Mouse (Mus musculus): ENCODE measurements around the gene Eps8l3. TPM values are rescaled to one million over a fixed set of nuclear protein-coding genes. Genes with fewer than 3 reads are reported as not detected.

The Eps8l3 gene
- not detected for total RNA-seq (2021)
- long read RNA-seq, experiment 1: 0 reads
- long read RNA-seq, experiment 2: 0 reads

DNA sequence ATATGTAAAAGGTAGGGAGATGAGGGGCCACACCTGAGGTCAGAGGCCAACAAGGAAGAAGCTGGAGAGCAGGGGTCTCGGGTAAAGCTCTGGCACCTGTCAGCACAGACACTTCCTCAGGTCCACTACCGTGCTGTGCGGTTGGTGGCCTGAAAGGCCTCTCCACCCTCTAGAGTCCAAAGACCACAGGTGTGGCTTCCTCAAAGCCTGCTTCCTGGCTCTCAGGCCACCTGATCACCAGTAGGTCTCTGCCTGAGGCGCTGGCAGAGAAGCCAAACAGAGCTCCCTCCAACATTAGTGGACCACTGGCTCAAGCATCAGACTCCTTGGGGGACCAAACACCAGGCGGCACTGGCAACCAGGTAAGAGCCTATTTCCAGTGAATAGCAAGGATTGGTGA lies at the start of gene Eps8l3:
Eps8l3 (plus strand) TSS at position 225 of the 400 bp plus-strand sequence.
- no peak for DNase-seq (ENCODE audit: low spot score in 2 of 2)

DNA sequence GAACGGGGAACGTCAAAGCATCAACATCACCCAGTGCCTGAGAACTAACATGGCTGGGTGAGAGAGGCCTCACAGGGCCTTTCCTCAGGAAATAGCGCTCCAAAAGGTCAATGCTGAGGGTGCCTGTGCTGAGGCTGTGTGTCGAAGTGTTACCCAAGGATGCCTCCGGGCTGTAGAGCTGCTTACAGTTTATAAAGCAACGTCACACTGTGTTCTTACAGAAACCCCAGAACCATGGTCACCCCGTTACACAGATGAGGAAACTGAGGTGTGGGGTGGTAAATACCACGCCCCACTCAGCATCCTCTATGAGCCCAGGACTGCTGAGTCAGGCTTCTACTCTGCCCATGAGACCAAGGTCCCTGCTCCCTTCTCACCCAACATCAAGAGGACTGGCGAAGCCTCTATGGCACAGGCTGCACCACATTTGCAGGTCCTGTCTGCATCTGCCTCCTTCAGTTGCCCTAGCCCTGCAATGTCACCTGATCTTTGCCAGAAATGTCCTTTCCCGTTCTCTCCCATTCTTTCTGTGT lies 49.1 kb upstream of the Eps8l3 start:
- DNase-seq (ENCODE audit: low spot score in 2 of 2): no peak

DNA sequence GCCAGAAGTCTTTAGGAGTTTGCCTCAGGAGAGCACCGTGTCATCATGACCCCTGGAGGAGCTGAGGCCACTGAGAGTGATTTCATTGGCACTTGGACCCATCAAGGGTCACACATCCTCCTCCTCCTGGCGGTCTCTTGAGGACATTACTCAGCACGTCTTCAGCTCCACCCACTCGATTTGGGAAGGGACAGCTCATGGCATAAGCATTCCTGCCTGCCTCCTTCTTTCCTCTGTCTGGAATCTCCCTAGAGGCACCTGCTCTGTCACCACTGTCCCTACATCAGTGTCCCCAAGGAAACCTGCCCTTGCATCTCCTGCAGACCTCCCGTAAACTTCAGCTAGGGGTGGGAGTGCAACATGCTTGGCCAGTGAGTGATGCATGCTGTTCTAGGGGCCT lies 48.5 kb upstream of the Eps8l3 start:
- no peak for DNase-seq (ENCODE audit: low spot score in 2 of 2)

- DNase-seq (ENCODE audit: low spot score in 2 of 2): no peak
Observed at GRCm38 (mm10) chr3:107828997-107829396, 48.0 kb upstream of the Eps8l3 start.

DNA sequence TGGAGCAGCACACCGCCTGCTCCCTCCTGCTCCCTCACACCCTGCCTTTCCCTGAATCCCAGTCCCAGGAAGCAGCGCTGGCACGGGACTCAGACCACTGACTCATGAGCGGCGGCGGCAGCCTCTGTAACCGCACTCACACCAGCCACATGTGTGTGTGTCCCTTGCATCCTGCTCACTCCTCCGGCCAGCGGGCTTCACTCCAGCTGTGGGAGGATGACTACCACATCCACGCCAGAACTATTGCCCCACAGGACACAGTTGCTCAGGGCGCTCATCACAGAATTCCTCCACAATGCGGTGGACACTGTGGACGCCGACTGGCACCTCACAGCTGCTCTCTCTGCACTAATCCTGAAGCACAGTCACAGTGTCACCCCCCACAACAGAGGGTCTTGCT lies 47.4 kb upstream of the Eps8l3 start:
- DNase-seq (ENCODE audit: low spot score in 2 of 2): peak in 1 of 2 experiments; percentile 39

DNA sequence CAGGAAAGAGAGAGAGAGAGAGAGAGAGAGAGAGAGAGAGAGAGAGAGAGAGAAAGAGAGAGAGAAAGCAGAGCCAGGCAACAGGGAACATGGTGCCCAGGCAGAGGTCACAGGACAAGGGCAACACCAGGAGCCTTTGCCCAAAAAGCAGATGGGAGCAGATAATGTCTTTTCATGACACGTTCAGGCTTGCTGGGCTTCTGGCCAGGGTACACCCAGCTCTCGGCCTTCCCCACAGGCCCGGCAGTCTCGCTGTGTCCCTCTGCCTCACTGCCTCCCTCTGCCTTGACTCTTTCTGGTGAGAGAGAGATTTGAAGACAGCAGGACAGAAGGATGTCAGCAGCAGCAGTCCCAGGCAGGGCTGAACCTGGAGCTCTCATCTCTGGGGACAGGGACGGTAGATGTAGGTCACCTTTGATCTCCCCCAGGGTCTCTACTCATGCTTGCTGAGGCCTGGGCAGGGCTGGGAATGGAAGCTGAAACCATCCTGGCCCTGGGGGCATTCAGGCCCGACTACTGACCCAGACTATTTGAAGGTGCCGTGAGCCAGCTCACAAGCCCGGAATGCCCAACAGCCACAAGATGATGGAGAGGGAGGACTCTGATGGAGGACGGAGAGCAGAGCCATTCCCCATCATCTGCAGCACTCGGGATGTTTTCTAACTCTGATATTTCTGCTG lies 45.0 kb upstream of the Eps8l3 start:
- no peak for DNase-seq (ENCODE audit: low spot score in 2 of 2)

GRCm38 (mm10) chr3:107832645-107833044 lies 44.4 kb upstream of the Eps8l3 start:
- no peak for DNase-seq (ENCODE audit: low spot score in 2 of 2)

DNA sequence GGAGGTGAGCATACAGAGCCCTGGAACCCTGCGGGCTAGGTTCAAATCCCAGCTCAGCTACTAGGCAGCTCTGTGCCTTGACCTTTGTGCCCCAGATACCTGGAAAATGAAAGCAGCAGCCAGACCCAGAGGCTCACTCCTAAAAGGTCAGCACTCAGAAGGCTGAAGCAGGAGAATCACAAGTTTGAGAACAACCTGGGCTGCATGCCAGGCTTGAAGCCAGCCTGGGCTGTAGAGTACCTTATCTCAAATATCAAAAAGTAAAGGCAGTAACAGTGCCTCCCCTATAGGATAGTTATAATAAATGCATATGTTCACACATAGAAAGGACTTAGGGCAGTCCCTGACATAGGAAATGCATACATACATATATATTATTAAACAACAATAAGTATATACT lies 43.7 kb upstream of the Eps8l3 start:
- no peak for DNase-seq (ENCODE audit: low spot score in 2 of 2)

DNA sequence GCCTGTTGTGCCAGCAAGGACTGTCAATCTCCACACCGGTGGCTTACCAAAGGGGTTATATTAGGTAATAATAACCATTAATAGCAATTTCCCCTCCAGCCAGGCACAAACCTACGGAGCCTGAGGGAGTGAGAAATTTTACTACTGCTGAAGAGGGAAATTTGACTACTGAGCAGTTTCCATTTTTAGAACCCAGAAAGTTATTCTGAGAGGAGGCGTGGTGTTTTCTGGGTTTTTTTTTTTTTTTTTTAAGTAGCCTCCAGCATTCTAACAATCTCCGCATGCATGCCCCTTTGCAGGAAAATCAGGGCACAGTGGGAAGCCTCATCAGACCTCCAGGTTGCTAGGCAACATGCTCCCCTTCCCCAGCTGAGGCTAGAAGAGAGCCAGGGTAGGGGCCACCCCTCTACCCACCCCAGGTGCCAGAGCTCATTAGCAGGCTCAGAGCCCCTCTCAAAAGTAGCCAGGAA lies 43.1 kb upstream of the Eps8l3 start:
- no peak for DNase-seq (ENCODE audit: low spot score in 2 of 2)

DNA sequence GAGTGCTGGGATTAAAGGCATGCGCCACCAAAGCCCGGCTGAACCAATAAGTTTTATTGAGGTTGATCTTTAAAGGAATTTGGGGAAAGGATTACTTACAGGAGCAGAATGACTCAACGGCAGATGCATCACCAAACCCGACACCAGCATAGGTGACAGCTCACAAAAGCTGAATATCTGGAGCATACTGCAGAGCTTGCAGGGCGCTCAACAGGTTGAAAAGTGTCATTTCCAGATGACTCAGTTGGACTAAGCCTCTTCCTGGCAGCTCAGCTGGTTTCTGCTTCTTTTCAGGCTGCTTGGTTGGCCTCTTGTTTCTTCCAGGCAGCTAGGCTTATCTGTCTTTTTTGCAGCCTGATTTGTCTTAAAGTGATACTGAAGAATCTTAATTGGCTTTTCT lies 41.7 kb upstream of the Eps8l3 start:
- no peak for DNase-seq (ENCODE audit: low spot score in 2 of 2)

GRCm38 (mm10) chr3:107839855-107840254 lies 37.2 kb upstream of the Eps8l3 start:
- DNase-seq (ENCODE audit: low spot score in 2 of 2): no peak

DNA sequence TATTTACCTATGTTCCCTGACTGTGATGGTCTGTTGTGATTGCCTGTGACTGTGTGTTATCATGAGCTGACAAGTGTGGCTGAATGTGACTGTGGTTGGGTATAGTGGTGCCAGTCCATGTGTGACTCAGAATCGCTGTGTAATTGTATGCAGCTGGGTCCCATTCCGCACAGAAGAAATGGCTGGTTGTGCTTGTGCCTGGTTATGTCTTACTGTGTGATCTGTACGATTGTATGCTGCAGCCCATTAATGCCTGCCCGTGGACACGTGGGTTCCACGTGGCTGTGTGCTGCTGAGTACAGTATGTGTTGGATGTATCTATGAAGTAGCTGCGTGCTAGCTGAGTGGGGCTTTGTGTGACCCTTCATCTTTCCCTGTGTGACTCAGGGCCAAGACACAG lies 36.2 kb upstream of the Eps8l3 start:
- DNase-seq (ENCODE audit: low spot score in 2 of 2): no peak

DNA sequence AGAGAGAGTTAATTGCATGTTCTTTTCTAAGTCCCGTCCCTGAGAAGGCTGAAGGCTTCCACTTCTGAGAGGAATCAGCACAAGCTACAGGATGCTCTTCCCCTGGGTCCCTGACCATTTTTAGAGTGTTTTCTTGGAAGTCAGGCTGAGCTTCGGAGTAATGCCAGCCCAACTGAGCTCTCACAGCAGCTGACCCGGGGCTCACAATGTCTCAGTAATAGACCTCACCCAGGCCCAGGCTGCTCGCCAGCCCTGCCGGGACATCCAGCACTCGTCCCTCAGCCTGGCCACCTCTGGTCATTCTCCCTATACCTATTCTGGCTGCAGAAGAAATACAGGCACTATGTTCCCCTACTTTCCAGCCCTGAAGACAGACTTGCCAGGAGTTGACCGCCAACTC lies 35.7 kb upstream of the Eps8l3 start:
- no peak for DNase-seq (ENCODE audit: low spot score in 2 of 2)

GRCm38 (mm10) chr3:107843406-107843805 lies 33.6 kb upstream of the Eps8l3 start:
- no peak for DNase-seq (ENCODE audit: low spot score in 2 of 2)

DNA sequence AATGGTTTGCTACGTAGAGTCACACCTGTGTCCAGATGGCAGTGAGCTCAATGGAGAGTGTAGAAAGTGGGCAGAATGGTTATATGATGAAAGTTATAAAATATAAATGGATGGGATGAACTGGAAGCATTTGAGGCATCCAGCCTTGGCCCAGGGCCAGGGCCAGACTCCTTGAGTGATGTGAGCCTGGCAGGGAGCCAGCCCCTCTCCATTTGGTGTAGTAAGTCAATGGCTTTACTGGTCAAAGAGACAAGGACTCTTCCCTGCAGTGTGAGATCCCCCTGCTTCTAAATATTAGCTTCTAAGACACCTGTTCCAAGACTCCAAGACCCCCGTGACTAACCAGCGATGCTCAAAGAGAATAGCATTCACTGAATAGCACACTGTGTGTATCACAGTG lies 33.0 kb upstream of the Eps8l3 start:
- peak; percentile 54 to 65 for DNase-seq (ENCODE audit: low spot score in 2 of 2)

- no peak for DNase-seq (ENCODE audit: low spot score in 2 of 2)
Observed at GRCm38 (mm10) chr3:107844499-107844898, 32.5 kb upstream of the Eps8l3 start.

GRCm38 (mm10) chr3:107846175-107846574 lies 30.9 kb upstream of the Eps8l3 start:
- DNase-seq (ENCODE audit: low spot score in 2 of 2): no peak

GRCm38 (mm10) chr3:107846835-107847234 lies 30.2 kb upstream of the Eps8l3 start:
- DNase-seq (ENCODE audit: low spot score in 2 of 2): no peak

GRCm38 (mm10) chr3:107848126-107848525 lies 28.9 kb upstream of the Eps8l3 start:
- DNase-seq (ENCODE audit: low spot score in 2 of 2): no peak

DNA sequence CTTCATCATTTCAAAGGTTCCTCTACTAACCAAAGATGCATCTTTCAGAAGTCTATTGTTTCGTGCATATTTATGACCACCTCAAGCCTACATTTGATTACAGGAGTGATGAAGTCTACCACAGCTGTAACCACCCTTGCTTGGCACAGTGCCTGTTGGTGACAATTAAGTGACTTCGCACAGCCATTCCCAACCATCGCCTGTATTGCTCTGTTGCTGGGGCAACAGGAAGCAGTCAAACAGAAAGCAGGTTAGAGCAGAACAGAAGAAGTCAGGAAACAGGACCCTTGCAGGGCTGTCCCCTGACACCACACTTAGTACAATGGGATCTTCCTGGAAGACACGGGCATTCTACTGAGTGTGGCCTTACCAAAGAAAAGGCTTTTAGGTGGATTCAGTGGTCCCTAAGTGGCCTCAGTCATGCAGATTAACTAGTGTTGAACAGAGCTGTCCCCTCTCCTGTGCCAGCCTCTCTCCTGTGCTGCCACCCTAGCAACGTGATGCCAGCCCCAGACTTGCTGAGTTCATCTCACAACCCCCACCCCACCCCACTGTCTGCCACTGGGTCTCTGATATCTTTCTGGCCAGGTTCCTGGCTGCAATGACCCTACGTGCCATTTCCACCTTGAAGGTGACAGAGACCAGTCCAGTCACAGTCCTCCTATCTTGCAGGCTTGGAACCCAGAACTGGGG lies 27.9 kb upstream of the Eps8l3 start:
- no peak for DNase-seq (ENCODE audit: low spot score in 2 of 2)

DNA sequence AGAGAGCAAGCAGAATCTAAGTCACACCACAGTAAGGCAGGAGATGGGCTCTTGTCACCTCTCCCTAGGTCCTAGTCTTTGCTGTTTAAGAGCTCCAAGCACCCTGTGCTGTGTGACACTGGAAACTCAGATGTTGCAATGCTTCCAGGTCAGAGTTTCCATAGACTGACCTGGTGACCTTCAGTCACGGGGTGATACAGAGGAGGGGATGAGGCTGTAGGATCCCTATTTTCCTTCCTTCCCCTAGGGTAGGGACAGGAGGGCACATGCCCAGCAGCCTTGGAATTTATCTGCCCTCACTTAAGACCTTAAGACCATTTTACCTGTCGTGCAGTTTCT lies 27.4 kb upstream of the Eps8l3 start:
- no peak for DNase-seq (ENCODE audit: low spot score in 2 of 2)

- peak; percentile 42 to 63 for DNase-seq (ENCODE audit: low spot score in 2 of 2)
Observed at GRCm38 (mm10) chr3:107850418-107851031, 26.5 kb upstream of the Eps8l3 start.
